35 mouse cellular contexts compared by ENCODE assay signal in genomic region chr11:67653521-67654090, GRCm38 (mm10). TPM values are rescaled to one million over a fixed set of nuclear protein-coding genes. Genes with fewer than 3 reads are reported as not detected.
DNase-seq lines count a peak whose midpoint lies in the region; ATAC-seq and TF ChIP-seq lines count a peak whose summit lies in the region.
"Had no signal": no experiment of that assay in that cellular context is flagged by ENCODE, and none has a peak within 500 bp of the region (broad histone marks: within the 10 kb centered on the region; RNA-seq: fewer than 3 reads in every experiment).

No protein-coding gene starts in this region.

- H3K36me3 ChIP-seq in hindbrain, embryonic 16.5 days (ENCODE audit: control insufficient read depth, insufficient read depth, low read length): no peaks in the 10 kb centered on the region
- H3K36me3 ChIP-seq in hindbrain, embryonic 13.5 days: no peaks in the 10 kb centered on the region
- no peaks in the 10 kb centered on the region for H3K36me3 ChIP-seq in midbrain, embryonic 11.5 days (ENCODE audit: control insufficient read depth, insufficient read depth, low read length)
- H3K36me3 ChIP-seq in midbrain, postnatal 0 days (ENCODE audit: insufficient read depth, low read length): no peaks in the 10 kb centered on the region
- H3K36me3 ChIP-seq: embryonic facial prominence, embryonic 12.5 days; forebrain, embryonic 10.5 days; forebrain, embryonic 15.5 days; G1E; heart, embryonic 12.5 days; liver, embryonic 15.5 days; midbrain, embryonic 10.5 days; neural tube, embryonic 13.5 days had no signal

- peak overlapping the region; percentile 27 for H3K9ac ChIP-seq in hindbrain, embryonic 16.5 days (ENCODE audit: low read depth, low read length)
- H3K9ac ChIP-seq in hindbrain, embryonic 13.5 days: no peak overlapping the region
- H3K9ac ChIP-seq in midbrain, embryonic 11.5 days (ENCODE audit: low read length): no peak overlapping the region
- no peak overlapping the region for H3K9ac ChIP-seq in midbrain, postnatal 0 days (replicated peaks; ENCODE audit: low read length, poor library complexity, severe bottlenecking)
- H3K9ac ChIP-seq: embryonic facial prominence, embryonic 12.5 days; forebrain, embryonic 15.5 days; heart, embryonic 12.5 days; liver, embryonic 15.5 days; lung, embryonic 14.5 days; neural tube, embryonic 13.5 days had no signal

- TF ChIP-seq POLR2A in cortical plate, adult 2 months (IDR thresholded peaks at IDR 0.05; ENCODE audit: extremely low read depth, insufficient read depth, low read length): no peak

- no peaks in the 10 kb centered on the region for H3K9me3 ChIP-seq in hindbrain, embryonic 16.5 days (ENCODE audit: control insufficient read depth, low read length)
- H3K9me3 ChIP-seq in hindbrain, embryonic 13.5 days: no peaks in the 10 kb centered on the region
- H3K9me3 ChIP-seq in midbrain, embryonic 11.5 days (ENCODE audit: control insufficient read depth, low read length): no peaks in the 10 kb centered on the region
- H3K9me3 ChIP-seq in midbrain, postnatal 0 days (ENCODE audit: low read length): no peaks in the 10 kb centered on the region
- H3K9me3 ChIP-seq: embryonic facial prominence, embryonic 12.5 days; forebrain, embryonic 10.5 days; forebrain, embryonic 15.5 days; heart, embryonic 12.5 days; liver, embryonic 15.5 days; midbrain, embryonic 10.5 days; neural tube, embryonic 13.5 days had no signal

- H3K4me3 ChIP-seq in hindbrain, embryonic 16.5 days (ENCODE audit: low read length): no peak overlapping the region
- H3K4me3 ChIP-seq in hindbrain, embryonic 13.5 days: no peak overlapping the region
- H3K4me3 ChIP-seq in midbrain, embryonic 11.5 days (ENCODE audit: low read depth, low read length): no peak overlapping the region
- H3K4me3 ChIP-seq in midbrain, postnatal 0 days (ENCODE audit: low read depth, low read length): no peak overlapping the region
- H3K4me3 ChIP-seq in cortical plate, adult 2 months (ENCODE audit: insufficient read depth, low read length): no peak overlapping the region
- H3K4me3 ChIP-seq: embryonic facial prominence, embryonic 12.5 days; forebrain, embryonic 15.5 days; heart, adult 2 months; heart, embryonic 12.5 days; liver, embryonic 15.5 days; myocyte; neural tube, embryonic 13.5 days had no signal

- peaks cover 24% of the 10 kb centered on the region for H3K4me1 ChIP-seq in hindbrain, embryonic 16.5 days (ENCODE audit: control insufficient read depth, insufficient read depth, low read depth, low read length)
- H3K4me1 ChIP-seq in hindbrain, embryonic 13.5 days (replicated peaks): peaks cover 30% of the 10 kb centered on the region
- H3K4me1 ChIP-seq in midbrain, embryonic 11.5 days (ENCODE audit: control insufficient read depth, insufficient read depth, low read length): peaks cover 6% of the 10 kb centered on the region
- peaks cover 18% of the 10 kb centered on the region for H3K4me1 ChIP-seq in midbrain, postnatal 0 days (ENCODE audit: insufficient read depth, low read length)
- H3K4me1 ChIP-seq in cortical plate, adult 2 months (ENCODE audit: control insufficient read depth, insufficient read depth, low read length): peaks cover 28% of the 10 kb centered on the region
- H3K4me1 ChIP-seq: liver, embryonic 15.5 days had no signal

- peak; percentile 43 for DNase-seq in cerebellum, adult 11-12 months
- DNase-seq in cerebellum, postnatal 4 days (ENCODE audit: low spot score in 2 of 2): no peak
- DNase-seq in midbrain, embryonic 11.5 days (ENCODE audit: low spot score, missing footprints): peak; percentile 74
- DNase-seq in midbrain, postnatal 0 days (ENCODE audit: low spot score): no peak
- no peak for DNase-seq in kidney, postnatal 10 days
- DNase-seq: adrenal gland, adult 8-10 months; heart, adult 2 months; heart, postnatal 4 days; kidney, adult 9 months; kidney, postnatal 14 days; lung, embryonic 14.5 days; lung, postnatal 14 days; right cerebral cortex, postnatal 14 days; thymus, postnatal 14 days had no signal

- no peaks in the 10 kb centered on the region for H3K27me3 ChIP-seq in hindbrain, embryonic 16.5 days (replicated peaks; ENCODE audit: control insufficient read depth, insufficient read depth, low read length)
- H3K27me3 ChIP-seq in hindbrain, embryonic 13.5 days: peaks cover 15% of the 10 kb centered on the region; the same call in 1 of the 2 replicates
- no peaks in the 10 kb centered on the region for H3K27me3 ChIP-seq in midbrain, embryonic 11.5 days (ENCODE audit: control insufficient read depth, insufficient read depth, low read length)
- H3K27me3 ChIP-seq in midbrain, postnatal 0 days (ENCODE audit: insufficient read depth, low read length): no peaks in the 10 kb centered on the region
- H3K27me3 ChIP-seq: embryonic facial prominence, embryonic 12.5 days; forebrain, embryonic 15.5 days; heart, embryonic 12.5 days; liver, embryonic 15.5 days; neural tube, embryonic 13.5 days had no signal

- TF ChIP-seq CTCF in midbrain, postnatal 0 days (IDR thresholded peaks at IDR 0.05): no peak
- TF ChIP-seq CTCF in cortical plate, adult 2 months (IDR thresholded peaks at IDR 0.05; ENCODE audit: extremely low read depth, insufficient read depth, low read length): no peak

- 91% methylated on average over 9 of the region's 9 CpGs for WGBS in hindbrain, embryonic 16.5 days
- WGBS in hindbrain, embryonic 13.5 days: 92% methylated on average over 9 of the region's 9 CpGs
- WGBS in midbrain, embryonic 11.5 days: 87% methylated on average over 9 of the region's 9 CpGs
- WGBS in midbrain, postnatal 0 days: 86% methylated on average over 9 of the region's 9 CpGs

- H3K4me2 ChIP-seq in hindbrain, embryonic 16.5 days (ENCODE audit: low read length): no peak overlapping the region; the same call in 1 of the 2 replicates
- H3K4me2 ChIP-seq in hindbrain, embryonic 13.5 days: no peak overlapping the region
- no peak overlapping the region for H3K4me2 ChIP-seq in midbrain, embryonic 11.5 days
- no peak overlapping the region for H3K4me2 ChIP-seq in midbrain, postnatal 0 days (ENCODE audit: low read depth, low read length, poor library complexity, severe bottlenecking)
- H3K4me2 ChIP-seq: forebrain, embryonic 15.5 days; heart, embryonic 12.5 days; liver, embryonic 15.5 days; lung, embryonic 14.5 days had no signal

- H3K27ac ChIP-seq in hindbrain, embryonic 16.5 days (ENCODE audit: low read depth, low read length): no peak overlapping the region
- H3K27ac ChIP-seq in hindbrain, embryonic 13.5 days: no peak overlapping the region
- H3K27ac ChIP-seq in midbrain, embryonic 11.5 days (ENCODE audit: low read depth, low read length): no peak overlapping the region
- H3K27ac ChIP-seq in midbrain, postnatal 0 days (ENCODE audit: low read depth, low read length): no peak overlapping the region
- H3K27ac ChIP-seq in cortical plate, adult 2 months (ENCODE audit: insufficient read depth, low read length): peak overlapping the region; percentile 25; the same call in 1 of the 2 replicates
- H3K27ac ChIP-seq: embryonic facial prominence, embryonic 12.5 days; forebrain, embryonic 10.5 days; forebrain, embryonic 15.5 days; heart, adult 2 months; liver, embryonic 15.5 days; midbrain, embryonic 10.5 days; neural tube, embryonic 13.5 days had no signal

- no peak for ATAC-seq in hindbrain, embryonic 16.5 days
- no peak for ATAC-seq in hindbrain, embryonic 13.5 days (ENCODE audit: low FRiP score)
- no peak for ATAC-seq in midbrain, embryonic 11.5 days (ENCODE audit: low FRiP score)
- no peak for ATAC-seq in midbrain, postnatal 0 days (ENCODE audit: low FRiP score)
- ATAC-seq: forebrain, embryonic 15.5 days; intestine, postnatal 0 days; midbrain, embryonic 16.5 days had no signal

RNA-seq across cellular contexts. Expression of gene Rcvrn, which starts 41.5 kb away (rescaled TPM):
- not detected in 2 replicates for polyA plus RNA-seq in hindbrain, embryonic 16.5 days (2015; fragmentation: Nextera tagmentation; extraction: Ambion mirVana)
- polyA plus RNA-seq in hindbrain, embryonic 13.5 days (2015; fragmentation: Nextera tagmentation; extraction: Ambion mirVana): not detected in 2 replicates
- not detected in 2 replicates for polyA plus RNA-seq in midbrain, embryonic 11.5 days (2014; fragmentation: Nextera tagmentation; extraction: Ambion mirVana)
- not detected in 2 replicates for total RNA-seq in midbrain, postnatal 0 days (2014; rRNA removed)
- not detected in 2 replicates for polyA plus RNA-seq in midbrain, postnatal 0 days (2015; fragmentation: Nextera tagmentation; extraction: Ambion mirVana)
- 1.3 and 2.1 TPM in 2 replicates for polyA plus RNA-seq in cortical plate, adult 2 months (2012; rRNA removed)
- total RNA-seq: adrenal gland, postnatal 4 days; G1E; heart, adult 2 months; liver, adult 2 months had no signal
- polyA plus RNA-seq: embryonic facial prominence, embryonic 12.5 days; forebrain, embryonic 10.5 days; forebrain, embryonic 15.5 days; G1E; heart, adult 2 months; heart, embryonic 12.5 days; heart, postnatal 0 days; intestine, postnatal 0 days; limb, embryonic 11.5 days; liver, adult 2 months; liver, embryonic 15.5 days; lung, embryonic 14.5 days; midbrain, embryonic 10.5 days; midbrain, embryonic 16.5 days; myocyte; neural tube, embryonic 13.5 days; small intestine, adult 2 months; stomach, embryonic 14.5 days; testis, adult 2 months had no signal

Comparison
In these comparisons a context has a peak if more than half of its experiments do, and no peak if none do; other contexts are left out.
1. DNase-seq: peak in cerebellum, adult 11-12 months (single experiment) and midbrain, embryonic 11.5 days (single experiment); none in cerebellum, postnatal 4 days (0 of 2), midbrain, postnatal 0 days (single experiment) and kidney, postnatal 10 days (single experiment).